Mouse (Mus musculus): ENCODE results near the gene Zfp449.

GRCm38 (mm10) chrX:56380852-56381251 lies 34.7 kb downstream of the Zfp449 start:
- no peak for TF ChIP-seq CTCF (IDR thresholded peaks at IDR 0.05; ENCODE audit: control insufficient read depth, insufficient read depth, insufficient replicate concordance, low read depth, low read length)
- TF ChIP-seq POLR2A (IDR thresholded peaks at IDR 0.05; ENCODE audit: control insufficient read depth, low read depth, low read length): no peak

All from testis, adult 2 months (tissue).